Comparison of ENCODE assay signal across 23 mouse cellular contexts in genomic region chr9:85675131-85675905, GRCm38 (mm10).
DNase-seq lines count a peak whose midpoint lies in the region; ATAC-seq and TF ChIP-seq lines count a peak whose summit lies in the region.
"Had no signal": no experiment of that assay in that cellular context is flagged by ENCODE, and none has a peak within 500 bp of the region (broad histone marks: within the 10 kb centered on the region; RNA-seq: fewer than 3 reads in every experiment).

No protein-coding gene starts in this region.

- TF ChIP-seq CTCF in left cerebral cortex, adult 2 months (IDR thresholded peaks at IDR 0.05): no peak
- TF ChIP-seq CTCF in midbrain, postnatal 0 days (IDR thresholded peaks at IDR 0.05): no peak

- no peak for DNase-seq in left cerebral cortex, adult 2 months (ENCODE audit: extremely low spot score in 1 of 2, low spot score in 2 of 2)
- DNase-seq in left cerebral cortex, adult 18-20 months (ENCODE audit: low spot score in 2 of 2): no peak
- DNase-seq in midbrain, embryonic 11.5 days (ENCODE audit: low spot score, missing footprints): peak; percentile 37
- DNase-seq in midbrain, postnatal 0 days (ENCODE audit: low spot score): no peak
- peak; percentile 64 for DNase-seq in brain, adult 2 months (ENCODE audit: low read depth, low spot score)
- peak; percentile 55 for DNase-seq in telencephalon, adult 2 months (ENCODE audit: low read depth, low spot score)
- DNase-seq in right cerebral cortex, postnatal 14 days: no peak
- DNase-seq: adrenal gland, postnatal 14 days; cerebellum, adult 11 months; cerebellum, adult 8-10 months; cerebellum, postnatal 25 days; gastrocnemius, postnatal 25 days had no signal

- H3K27me3 ChIP-seq in midbrain, embryonic 11.5 days (ENCODE audit: control insufficient read depth, insufficient read depth, low read length): no peaks in the 10 kb centered on the region
- no peaks in the 10 kb centered on the region for H3K27me3 ChIP-seq in midbrain, postnatal 0 days (ENCODE audit: insufficient read depth, low read length)
- H3K27me3 ChIP-seq in kidney, embryonic 15.5 days: no peaks in the 10 kb centered on the region
- H3K27me3 ChIP-seq: embryonic facial prominence, embryonic 15.5 days; forebrain, embryonic 15.5 days; heart, embryonic 12.5 days; intestine, embryonic 15.5 days; Patski had no signal

- H3K36me3 ChIP-seq in midbrain, embryonic 11.5 days (ENCODE audit: control insufficient read depth, insufficient read depth, low read length): no peaks in the 10 kb centered on the region
- H3K36me3 ChIP-seq in midbrain, postnatal 0 days (ENCODE audit: insufficient read depth, low read length): no peaks in the 10 kb centered on the region
- H3K36me3 ChIP-seq in kidney, embryonic 15.5 days: no peaks in the 10 kb centered on the region
- H3K36me3 ChIP-seq: embryonic facial prominence, embryonic 15.5 days; forebrain, embryonic 15.5 days; G1E; heart, embryonic 12.5 days; hindbrain, embryonic 10.5 days; intestine, embryonic 15.5 days had no signal

- no peaks in the 10 kb centered on the region; the same call in 1 of the 2 replicates for H3K4me1 ChIP-seq in midbrain, embryonic 11.5 days (ENCODE audit: control insufficient read depth, insufficient read depth, low read length)
- peaks cover 2% of the 10 kb centered on the region; the same call in 1 of the 2 replicates for H3K4me1 ChIP-seq in midbrain, postnatal 0 days (ENCODE audit: insufficient read depth, low read length)
- H3K4me1 ChIP-seq in kidney, embryonic 15.5 days: peaks cover 5% of the 10 kb centered on the region; the same call in 1 of the 2 replicates
- H3K4me1 ChIP-seq: hindbrain, embryonic 10.5 days had no signal

- no peak overlapping the region for H3K4me2 ChIP-seq in midbrain, embryonic 11.5 days
- H3K4me2 ChIP-seq in midbrain, postnatal 0 days (ENCODE audit: low read depth, low read length, poor library complexity, severe bottlenecking): no peak overlapping the region
- H3K4me2 ChIP-seq in kidney, embryonic 15.5 days: no peak overlapping the region
- H3K4me2 ChIP-seq: embryonic facial prominence, embryonic 15.5 days; forebrain, embryonic 15.5 days; heart, embryonic 12.5 days; hindbrain, embryonic 14.5 days; intestine, embryonic 15.5 days had no signal

- ATAC-seq in midbrain, embryonic 11.5 days (ENCODE audit: low FRiP score): no peak
- no peak for ATAC-seq in midbrain, postnatal 0 days (ENCODE audit: low FRiP score)
- ATAC-seq in kidney, embryonic 15.5 days (replicated peaks; ENCODE audit: low FRiP score): no peak
- ATAC-seq: activated CD4-positive, CD25-positive, alpha-beta regulatory T cell, adult 4 months; CD4-positive, CD25-positive, alpha-beta regulatory T cell, adult 4 months; forebrain, embryonic 15.5 days; intestine, embryonic 15.5 days; Patski had no signal

- H3K9ac ChIP-seq in midbrain, embryonic 11.5 days (ENCODE audit: low read length): no peak overlapping the region
- H3K9ac ChIP-seq in midbrain, postnatal 0 days (replicated peaks; ENCODE audit: low read length, poor library complexity, severe bottlenecking): no peak overlapping the region
- no peak overlapping the region for H3K9ac ChIP-seq in kidney, embryonic 15.5 days
- H3K9ac ChIP-seq: embryonic facial prominence, embryonic 15.5 days; forebrain, embryonic 15.5 days; heart, embryonic 12.5 days; hindbrain, embryonic 14.5 days; intestine, embryonic 15.5 days had no signal

- H3K9me3 ChIP-seq in midbrain, embryonic 11.5 days (ENCODE audit: control insufficient read depth, low read length): no peaks in the 10 kb centered on the region
- H3K9me3 ChIP-seq in midbrain, postnatal 0 days (ENCODE audit: low read length): no peaks in the 10 kb centered on the region
- no peaks in the 10 kb centered on the region for H3K9me3 ChIP-seq in kidney, embryonic 15.5 days (replicated peaks)
- H3K9me3 ChIP-seq: embryonic facial prominence, embryonic 15.5 days; forebrain, embryonic 15.5 days; G1E; heart, embryonic 12.5 days; hindbrain, embryonic 10.5 days; intestine, embryonic 15.5 days had no signal

- peak overlapping the region; percentile 2; the same call in 1 of the 2 replicates for H3K27ac ChIP-seq in left cerebral cortex, adult 2 months
- no peak overlapping the region for H3K27ac ChIP-seq in midbrain, embryonic 11.5 days (ENCODE audit: low read depth, low read length)
- H3K27ac ChIP-seq in midbrain, postnatal 0 days (ENCODE audit: low read depth, low read length): no peak overlapping the region
- H3K27ac ChIP-seq in kidney, embryonic 15.5 days: no peak overlapping the region
- H3K27ac ChIP-seq: embryonic facial prominence, embryonic 15.5 days; forebrain, embryonic 15.5 days; hindbrain, embryonic 10.5 days; hindbrain, embryonic 14.5 days; intestine, embryonic 15.5 days had no signal

- H3K4me3 ChIP-seq in left cerebral cortex, adult 2 months: no peak overlapping the region
- H3K4me3 ChIP-seq in midbrain, embryonic 11.5 days (ENCODE audit: low read depth, low read length): no peak overlapping the region
- no peak overlapping the region for H3K4me3 ChIP-seq in midbrain, postnatal 0 days (ENCODE audit: low read depth, low read length)
- no peak overlapping the region for H3K4me3 ChIP-seq in kidney, embryonic 15.5 days (replicated peaks)
- H3K4me3 ChIP-seq: embryonic facial prominence, embryonic 15.5 days; forebrain, embryonic 15.5 days; heart, embryonic 12.5 days; hindbrain, embryonic 10.5 days; intestine, embryonic 15.5 days had no signal

- intact Hi-C loops in left cerebral cortex, adult 2 months (cut with DNase I): no loop called here

- WGBS in midbrain, embryonic 11.5 days: 83% methylated on average over 10 of the region's 10 CpGs
- WGBS in midbrain, postnatal 0 days: 85% methylated on average over 10 of the region's 10 CpGs
- 70% methylated on average over 10 of the region's 10 CpGs for WGBS in kidney, embryonic 15.5 days

Comparison
In these comparisons a context has a peak if more than half of its experiments do, and no peak if none do; other contexts are left out.
1. DNase-seq: peak in midbrain, embryonic 11.5 days (single experiment), brain, adult 2 months (single experiment) and telencephalon, adult 2 months (single experiment); none in left cerebral cortex, adult 2 months (0 of 2), left cerebral cortex, adult 18-20 months (0 of 2), midbrain, postnatal 0 days (single experiment) and right cerebral cortex, postnatal 14 days (single experiment).